Mouse (Mus musculus) gastrocnemius, postnatal 10 days (tissue): Measurements from ENCODE around the gene Stxbp5. TPM values are rescaled to one million over a fixed set of nuclear protein-coding genes. Genes with fewer than 3 reads are reported as not detected.
"Not testable (repeated sequence)": the region's sequence is repeated elsewhere in the genome, so short reads cannot be mapped to it uniquely, and the experiment has no call there.

Experiments used
- DNase-seq: peaks from one replicate; pipeline ENCODE4 v3.0.0; 2021; ENCODE audit warnings: mixed read lengths
- long read RNA-seq, 2 experiments: library from polyadenylated mRNA; stranded (forward); transcript quantifications; one replicate each; pipeline ENCODE4 v2.0.0; 2021
- total RNA-seq, 2 experiments: library from RNA; stranded (reverse); gene quantifications; 2 replicates each; pipeline ENCODE4 v1.2.3; 2021

Gene Stxbp5
- total RNA-seq, result 10 to 100 TPM in 1 of 2 experiments, 1 to 10 TPM in 1; 6.6 to 12.0 TPM
- long read RNA-seq, experiment 1, partial matches to known transcripts, result 1 of 3 reads
- long read RNA-seq, experiment 1, other reads (novel, unspliced or antisense), result 2 of 3 reads
- long read RNA-seq, experiment 2, partial matches to known transcripts, result 0 of 2 reads
- long read RNA-seq, experiment 2, other reads (novel, unspliced or antisense), result 2 of 2 reads

DNA sequence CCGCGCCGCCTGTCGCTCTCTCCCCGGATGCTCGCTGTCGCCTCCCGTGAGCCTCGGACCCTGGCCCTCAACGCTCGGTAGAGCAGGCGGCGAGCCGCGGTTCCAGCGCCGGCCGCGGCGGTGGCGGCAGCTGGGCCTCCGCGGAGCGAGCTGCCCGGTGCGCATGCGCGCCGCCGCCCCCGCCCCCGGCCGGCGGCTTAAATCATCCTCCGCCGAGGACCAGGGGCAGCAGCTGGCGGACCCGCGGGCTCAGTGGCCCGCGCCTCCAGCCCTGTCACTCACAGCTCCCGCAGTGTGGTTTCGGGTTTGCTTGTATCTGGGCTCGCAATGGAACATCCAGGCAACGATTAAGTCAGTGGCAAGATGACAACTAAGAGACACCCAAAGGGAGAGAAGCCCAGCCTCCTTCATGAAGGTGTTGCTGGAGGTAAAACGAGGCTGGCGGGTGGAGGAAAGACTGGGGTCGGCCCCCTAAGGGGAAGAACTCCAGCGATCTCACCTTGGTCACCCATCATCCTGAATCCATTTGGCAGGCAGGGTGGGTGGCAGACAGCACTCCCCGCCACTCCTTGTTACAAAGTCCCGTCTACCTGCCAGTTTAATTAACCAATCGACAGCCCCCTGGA lies at the start of gene Stxbp5:
Gene Stxbp5, minus strand, starts transcription at position 9 of the 626 bp plus-strand sequence.
- peak; percentile 80 for DNase-seq

DNA sequence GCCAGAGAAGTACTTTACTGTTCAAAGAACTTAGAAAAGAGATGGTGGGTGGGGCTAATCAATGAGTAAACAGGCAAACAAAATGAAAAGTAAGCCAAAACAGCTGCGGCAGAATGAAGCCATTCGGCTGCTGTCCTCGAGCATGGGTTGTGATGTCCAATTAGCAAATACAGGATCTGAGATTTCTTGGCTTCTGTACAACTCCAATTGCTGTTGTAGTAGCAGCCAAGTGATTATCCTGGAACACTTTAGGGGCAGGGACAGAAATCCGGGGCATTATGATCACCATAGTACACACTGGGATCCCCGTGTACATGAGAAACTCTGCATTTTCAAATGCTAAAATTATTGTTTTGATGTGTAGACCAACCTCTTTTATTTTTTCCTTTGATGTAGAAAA lies 11.5 kb upstream of the Stxbp5 start:
- no peak for DNase-seq

DNA sequence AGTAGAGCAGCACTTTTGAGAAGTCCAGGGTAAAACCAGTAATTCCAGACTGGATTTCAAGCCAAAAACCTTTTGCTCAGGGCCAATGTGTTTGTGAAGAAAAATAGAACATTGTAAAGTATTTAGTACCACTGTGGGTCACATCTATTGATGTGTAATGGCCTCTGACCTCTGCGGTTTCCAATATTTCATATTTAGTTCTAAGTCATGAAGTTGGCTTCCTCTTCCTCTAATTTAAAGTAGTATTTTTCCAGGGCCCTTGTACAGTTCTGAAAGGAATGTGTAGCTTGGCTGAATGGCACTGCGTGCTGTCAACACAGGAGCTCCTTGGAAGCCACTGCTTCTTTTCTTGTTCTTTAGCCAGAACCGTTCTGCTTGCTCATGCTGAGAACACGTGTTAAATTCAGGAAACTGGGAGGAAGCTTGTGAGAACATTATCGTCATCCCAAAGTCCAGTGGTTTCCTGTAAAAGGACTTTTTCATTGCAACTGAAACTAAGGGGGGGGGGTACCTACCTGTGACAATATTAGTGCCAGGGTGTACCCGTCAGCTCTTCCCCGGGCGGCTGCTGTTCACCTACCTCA lies 7.1 kb upstream of the Stxbp5 start:
- DNase-seq, result no peak

DNA sequence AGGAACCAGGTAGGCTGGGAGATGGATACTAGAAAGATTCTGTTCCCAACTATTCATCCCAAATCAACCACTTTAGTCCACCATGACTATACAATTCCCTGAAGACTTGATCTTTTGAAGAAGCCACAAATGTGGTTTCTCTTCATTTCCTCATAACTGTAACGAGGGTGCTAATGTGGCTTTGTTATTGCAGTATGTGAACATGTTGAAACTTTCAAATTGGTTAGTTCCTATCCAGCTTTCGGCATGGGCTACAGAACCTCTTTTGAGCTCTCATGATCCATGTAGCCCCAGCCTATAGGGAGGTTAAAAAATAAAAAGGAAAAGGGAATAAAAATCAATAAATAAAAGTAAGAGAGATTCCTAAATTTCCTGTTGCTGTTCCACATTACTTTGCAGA lies 6.6 kb upstream of the Stxbp5 start:
- no peak for DNase-seq

DNA sequence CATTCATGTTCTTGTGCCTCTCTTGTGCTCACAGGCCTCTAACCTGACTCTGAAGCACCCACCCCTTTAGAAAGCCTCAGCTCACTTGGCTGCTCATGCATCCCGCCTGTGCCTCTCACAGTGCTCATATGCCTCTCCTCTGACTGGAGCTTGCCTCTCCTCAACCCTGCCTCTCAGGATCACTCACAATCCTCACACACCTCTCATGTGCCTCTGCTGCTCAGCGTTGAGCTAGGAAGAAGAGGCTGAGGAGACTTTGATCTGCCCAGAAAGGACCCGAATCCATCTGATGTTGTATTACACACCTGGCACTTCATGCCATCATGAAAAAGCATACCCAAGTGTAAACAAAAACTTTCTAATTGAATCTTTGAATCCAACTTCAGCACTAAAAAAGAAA lies 5.3 kb upstream of the Stxbp5 start:
- no peak for DNase-seq

DNA sequence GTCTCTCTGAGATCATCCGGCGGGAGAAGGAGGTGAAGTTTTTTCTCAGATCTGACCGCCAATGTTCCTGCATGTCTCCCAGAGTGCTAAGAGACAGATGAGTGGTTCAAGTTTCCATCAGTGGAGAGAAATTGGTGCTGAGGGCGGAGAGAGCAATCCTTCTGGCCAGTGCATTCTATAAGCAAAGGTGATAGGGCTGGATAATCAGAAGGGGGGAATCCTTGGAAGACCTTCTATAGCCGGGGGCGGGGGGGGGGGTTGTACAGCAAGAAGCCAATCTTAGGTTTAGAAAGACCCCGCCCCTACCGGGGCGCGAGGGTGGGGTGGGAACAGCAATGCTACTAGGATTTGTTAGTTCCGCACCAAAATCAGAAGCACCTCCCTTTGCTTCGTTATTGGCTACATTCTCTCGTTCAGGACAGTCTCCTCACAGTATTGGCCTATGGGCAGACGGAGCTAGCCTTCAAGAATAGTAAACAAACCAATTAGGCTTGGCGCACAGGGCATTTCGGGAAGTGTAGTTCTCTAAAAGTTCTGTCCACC lies 889 bp upstream of the Stxbp5 start:
- peak; percentile 44 for DNase-seq

DNA sequence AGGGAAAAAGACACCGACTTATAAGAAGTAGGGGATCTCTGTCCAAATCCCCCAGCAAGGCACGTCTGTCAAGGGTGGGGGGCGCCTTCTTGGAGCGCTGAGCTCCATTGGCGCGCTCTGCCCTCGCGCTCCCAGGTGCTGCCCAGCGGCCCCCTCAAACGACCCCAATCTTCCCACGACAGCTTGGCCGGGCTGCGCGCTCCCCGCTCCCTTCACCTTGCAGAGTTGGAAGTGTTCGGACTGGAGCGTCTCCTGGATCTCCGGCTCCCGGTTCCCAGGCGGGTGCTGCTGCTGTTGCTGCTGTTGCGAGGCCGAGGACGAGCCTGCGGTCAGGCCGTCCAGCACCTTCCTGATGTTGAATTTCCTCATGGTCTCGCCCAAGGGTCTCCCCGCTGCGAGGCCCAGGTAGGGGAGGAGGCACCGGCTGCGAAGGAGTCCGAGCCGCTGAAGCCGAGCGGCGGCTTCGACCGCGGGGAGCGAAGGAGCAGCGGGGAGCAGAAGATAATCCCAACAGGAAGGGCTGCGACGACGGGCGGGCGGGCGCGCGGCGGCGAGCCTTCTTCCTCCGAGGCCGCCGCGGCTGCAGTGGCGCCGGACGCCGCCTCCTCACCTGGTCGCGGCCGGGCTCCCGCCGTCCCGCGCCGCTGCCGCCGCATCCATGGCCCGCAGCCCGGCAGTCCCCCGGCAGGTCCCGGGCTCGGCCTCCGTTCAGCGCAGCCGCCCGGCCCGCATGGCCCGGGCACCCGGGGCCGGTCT lies 386 bp downstream of the Stxbp5 start:
- DNase-seq, result no peak

DNA sequence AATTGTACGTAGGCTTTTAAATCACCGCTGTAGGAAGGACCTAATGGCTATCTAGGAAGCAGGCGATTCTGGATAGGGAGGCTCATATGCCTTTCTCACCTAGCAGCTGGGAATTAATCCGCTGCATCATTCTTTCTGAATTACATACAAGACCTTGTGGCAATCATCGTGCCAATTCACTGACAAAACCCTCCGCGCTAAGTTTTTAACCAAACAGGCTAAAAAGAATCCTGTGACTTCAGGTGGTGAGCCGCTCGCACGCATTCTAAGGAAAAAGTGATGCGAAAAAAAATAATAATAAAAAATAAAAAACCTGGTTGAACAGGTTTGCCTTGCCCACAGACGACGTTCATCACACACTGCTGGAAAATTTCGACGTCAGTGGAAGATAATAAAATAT lies 1.1 kb downstream of the Stxbp5 start:
- DNase-seq, result no peak

DNA sequence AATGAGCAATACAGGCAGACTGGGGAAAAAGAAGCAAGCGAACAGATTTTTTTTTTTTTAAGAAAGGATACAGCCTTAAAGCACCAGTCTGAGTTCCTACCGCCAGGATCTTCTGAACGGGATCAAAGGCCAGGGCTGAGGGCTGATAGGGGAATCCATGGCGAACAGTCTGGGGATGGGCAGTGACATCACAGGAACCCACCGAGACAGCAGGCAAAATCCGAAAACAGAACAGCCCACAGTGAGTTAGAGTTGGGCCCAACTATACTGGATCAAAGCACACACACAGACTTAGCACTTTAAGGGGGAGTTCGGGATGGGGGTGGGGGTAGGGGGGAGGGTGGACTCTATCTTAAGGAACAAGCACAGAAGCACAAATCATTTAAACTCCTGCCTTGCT lies 1.8 kb downstream of the Stxbp5 start:
- no peak for DNase-seq

DNA sequence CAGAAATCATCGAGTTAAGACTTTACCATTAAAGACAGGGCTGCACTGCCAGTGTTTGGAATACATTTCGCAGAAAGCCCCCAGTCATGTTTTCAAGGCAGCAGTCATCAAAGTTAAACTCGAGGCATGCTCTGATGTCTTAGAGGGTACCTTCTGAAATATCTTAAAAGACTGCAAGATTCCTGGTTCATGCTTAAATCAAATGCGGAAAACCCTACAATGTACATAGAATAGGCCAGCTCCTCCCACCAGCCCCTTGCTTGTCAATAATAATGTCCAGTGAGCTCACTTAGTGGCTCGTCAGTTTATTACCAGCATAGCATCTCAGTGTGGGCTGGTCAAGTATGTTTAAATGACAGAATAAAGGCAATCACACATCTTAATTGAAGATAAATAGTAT lies 3.0 kb downstream of the Stxbp5 start:
- no peak for DNase-seq

DNA sequence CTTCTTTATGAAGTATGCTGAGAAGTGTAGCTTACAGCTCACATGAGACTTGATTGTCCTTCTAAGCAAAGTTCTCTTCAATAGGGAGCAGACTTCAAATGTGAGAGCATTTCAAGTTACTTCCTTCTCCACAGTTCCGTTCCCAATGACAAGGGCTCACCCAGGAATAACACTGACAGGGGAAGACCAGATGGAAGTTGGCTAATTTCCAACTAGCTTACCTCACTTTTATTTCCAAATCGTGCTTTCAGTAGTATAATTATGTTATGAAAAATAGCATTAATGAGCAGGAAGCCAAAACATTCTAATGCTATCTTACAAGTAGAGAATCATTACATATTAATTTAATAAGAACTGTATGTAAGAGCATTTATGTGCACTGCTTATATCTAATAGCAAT lies 7.3 kb downstream of the Stxbp5 start:
- no peak for DNase-seq

DNA sequence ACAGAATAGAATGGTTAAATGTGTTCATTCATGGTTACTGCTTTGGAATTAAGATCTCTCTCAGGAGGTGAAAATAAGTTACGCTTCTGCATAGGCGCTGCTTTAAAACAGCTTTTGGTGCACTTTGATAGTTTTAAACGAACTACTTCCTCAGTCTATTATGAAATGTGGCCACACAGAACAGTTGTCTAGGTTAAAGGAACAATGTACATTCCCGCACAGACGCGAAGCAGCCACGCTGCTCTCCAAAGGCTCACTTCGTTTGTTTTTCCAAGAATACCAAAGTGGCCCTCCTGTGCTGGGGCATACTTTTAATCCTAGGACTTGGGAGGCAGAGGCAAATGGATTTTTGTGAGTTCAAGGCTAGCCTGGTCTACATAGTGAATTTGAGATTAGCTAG lies 11.2 kb downstream of the Stxbp5 start:
- no peak for DNase-seq

DNA sequence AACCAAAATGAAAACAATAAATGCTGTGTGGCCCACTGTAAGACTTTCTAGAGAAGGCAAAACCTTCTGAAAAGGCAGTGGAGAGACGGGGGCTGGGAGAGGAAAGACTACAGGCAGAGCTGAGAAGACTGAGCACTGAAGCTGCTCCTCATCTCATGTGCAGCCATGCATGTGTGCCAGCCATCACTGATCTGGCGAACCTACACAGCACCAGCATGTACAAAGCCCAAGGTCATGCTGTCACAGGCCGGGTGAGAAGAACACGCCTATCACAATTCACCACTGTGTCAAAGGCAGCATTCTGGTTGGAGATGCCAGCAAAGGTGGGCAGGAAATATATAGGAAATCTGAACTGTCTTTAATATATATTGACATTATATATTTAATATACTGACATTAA lies 12.2 kb downstream of the Stxbp5 start:
- no peak for DNase-seq

DNA sequence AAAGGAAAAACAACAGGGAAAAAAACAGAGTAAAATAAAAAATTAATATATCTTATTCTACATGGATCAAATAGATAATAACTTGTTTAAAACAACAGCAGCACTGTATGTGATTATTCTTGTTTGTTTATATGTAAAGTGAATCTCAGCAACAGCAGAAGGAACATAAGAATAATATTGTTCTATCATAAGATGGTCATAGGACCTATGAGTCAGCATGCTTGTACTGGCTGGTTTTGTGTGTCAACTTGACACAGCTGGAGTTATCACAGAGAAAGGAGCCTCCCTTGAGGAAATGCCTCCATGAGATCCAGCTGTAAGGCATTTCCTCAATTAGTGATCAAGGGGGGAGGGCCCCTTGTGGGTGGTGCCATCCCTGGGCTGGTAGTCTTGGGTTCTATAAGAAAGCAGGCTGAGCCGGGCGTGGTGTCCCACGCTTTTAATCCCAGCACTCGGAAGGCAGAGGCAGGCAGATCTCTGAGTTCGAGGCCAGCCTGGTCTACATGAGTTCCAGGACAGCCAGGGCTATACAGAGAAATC lies 19.0 kb downstream of the Stxbp5 start:
- not testable (repeated sequence) for DNase-seq

DNA sequence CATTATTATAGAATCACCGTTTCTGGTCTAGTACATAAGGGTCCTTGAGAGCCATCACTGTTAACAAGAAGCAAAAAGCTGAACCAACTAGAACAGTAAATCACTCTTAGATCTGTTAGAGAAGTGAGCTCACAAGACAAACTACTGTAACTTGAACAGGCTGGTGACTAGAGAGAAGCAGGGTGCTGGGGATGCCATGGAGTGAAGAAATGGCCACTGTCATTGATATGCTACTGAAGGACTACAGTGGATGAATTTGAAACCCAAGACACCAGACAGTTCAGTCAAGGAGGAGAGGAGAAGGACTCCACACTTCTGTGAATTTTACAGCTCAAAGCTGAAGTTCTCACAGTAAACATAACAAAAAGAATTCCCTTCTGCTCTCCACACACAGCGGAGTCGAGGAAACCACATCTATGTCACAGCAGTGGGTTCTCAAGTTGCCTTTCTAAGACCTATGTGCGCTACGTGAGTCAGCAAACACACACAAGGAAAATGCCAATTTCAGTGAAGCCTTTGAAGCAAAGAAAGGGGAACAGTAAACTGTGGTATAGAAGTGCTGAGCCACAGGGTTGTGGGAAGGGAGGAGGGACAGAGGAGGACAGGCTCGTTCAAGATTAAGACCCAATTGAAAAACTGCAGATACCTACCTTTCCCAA lies 20.7 kb downstream of the Stxbp5 start:
- no peak for DNase-seq

DNA sequence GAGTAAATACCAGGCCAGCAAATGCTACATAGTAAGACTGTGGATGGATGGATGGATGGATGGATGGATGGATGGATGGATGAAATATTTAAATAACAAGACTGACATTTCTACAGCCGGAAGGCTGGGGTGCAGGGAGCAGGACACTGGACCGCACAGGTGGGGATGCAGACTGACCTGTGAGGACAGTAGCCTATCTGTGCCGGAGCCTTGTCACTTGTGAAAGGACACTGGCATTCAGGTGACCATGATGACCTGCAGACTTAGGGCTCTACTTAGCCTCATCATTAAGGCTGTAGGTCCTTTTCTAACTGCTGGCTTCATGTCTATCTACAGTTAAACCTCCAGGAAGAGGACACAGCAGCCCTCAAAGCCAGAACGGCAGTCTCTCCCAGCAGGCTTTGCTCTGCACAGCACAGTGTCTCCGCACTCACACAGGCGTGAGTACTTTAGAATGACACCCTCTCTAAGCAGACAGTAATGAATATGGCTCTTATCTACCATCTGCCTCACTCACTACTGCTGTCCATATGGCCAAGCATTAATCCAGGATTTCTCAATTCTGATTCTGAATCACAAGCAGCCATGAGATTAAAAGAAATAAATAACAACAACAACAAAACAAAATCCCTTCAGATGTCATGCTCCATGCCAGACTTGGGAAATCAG lies 21.9 kb downstream of the Stxbp5 start:
- no peak for DNase-seq

DNA sequence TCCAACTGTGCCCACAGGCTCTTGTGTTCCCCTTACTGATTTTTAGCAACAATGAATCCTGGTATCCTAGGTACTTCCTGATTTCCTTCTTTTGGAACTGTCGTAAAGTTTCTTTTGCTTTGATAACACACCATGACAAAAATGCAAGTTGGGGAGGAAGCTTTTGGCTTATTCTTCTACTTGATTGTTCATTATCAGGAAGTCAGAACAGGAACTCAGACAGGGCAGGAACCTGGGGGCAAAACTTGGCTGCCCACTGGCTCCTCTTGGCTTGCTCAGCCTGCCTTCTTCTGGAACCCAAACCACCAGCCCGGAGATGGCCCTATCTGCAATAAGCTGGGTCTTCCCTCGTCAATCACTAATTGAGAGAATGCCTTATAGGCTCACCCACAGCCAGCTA lies 25.0 kb downstream of the Stxbp5 start:
- DNase-seq, result no peak

DNA sequence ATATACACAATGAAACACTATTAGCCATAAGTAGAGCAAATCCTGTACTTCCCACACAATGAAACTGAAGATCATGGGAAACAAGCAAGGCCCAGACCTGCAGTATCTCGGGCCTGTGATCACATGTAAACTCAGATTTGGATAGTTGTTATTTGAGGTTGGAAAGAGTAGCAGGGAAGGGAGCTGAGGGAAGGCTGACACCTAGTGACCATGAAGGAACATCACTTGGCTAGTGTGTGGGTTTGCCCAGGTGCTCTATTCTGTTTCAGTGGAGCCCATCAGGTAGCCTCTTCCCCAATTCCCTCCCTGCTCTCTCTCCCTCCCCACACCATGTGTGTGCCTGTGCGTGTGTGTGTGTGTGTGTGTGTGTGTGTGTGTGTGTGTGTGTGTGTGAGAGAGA lies 28.7 kb downstream of the Stxbp5 start:
- DNase-seq, result no peak

DNA sequence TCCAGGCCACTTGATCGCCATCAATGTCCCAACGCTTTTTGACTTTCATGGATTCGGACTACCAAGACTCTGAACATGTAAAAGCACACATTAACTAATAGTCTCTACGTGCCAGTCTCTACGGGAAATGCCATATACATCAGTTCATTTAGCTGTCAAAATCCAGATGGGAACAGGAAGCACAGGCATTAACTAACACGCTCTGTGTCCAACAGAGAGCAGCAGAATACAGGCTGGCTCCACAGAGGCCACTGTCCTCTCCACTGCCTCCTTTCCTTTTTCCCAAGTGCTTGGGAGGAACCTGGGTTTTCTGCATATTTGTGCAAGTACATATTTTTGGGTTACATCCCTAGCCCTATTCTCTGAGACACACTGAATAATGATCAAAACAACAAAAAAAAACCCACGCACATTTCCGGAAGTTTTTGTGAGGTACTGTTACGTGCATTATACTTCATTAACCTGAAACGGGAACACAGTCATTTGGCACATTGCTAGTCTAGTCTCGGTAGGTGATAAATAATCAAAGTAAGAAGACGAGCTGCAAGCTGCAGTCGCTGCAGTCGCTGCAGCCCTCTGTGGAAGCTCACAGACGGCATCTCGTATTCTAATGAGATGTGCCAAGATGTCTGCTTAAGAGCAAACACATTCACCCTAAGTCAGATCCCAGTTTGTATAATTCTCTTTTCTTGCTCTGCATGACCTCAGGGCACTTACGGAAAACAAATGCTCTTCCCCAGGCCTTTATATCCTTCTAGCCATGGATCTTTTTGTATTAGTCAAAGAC lies 33.9 kb downstream of the Stxbp5 start:
- no peak for DNase-seq

DNA sequence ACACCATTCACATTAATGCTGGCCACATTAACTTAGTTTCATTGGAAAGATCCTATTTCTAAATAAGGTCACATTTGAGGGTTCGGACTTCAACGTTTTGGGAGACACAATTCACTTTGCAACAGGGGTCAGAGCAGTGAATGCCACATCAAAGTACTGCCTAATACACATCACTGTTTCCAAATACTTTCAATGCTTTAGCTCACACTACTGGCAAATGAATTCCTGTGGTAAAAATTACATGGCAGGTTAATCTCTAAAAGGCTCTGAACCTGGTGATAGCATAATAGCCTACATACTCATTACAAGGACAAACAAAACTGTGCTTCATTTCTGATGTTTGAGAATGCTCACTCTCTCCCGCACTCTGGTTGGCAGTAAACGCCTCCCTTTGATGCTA lies 40.9 kb downstream of the Stxbp5 start:
- DNase-seq, result no peak

DNA sequence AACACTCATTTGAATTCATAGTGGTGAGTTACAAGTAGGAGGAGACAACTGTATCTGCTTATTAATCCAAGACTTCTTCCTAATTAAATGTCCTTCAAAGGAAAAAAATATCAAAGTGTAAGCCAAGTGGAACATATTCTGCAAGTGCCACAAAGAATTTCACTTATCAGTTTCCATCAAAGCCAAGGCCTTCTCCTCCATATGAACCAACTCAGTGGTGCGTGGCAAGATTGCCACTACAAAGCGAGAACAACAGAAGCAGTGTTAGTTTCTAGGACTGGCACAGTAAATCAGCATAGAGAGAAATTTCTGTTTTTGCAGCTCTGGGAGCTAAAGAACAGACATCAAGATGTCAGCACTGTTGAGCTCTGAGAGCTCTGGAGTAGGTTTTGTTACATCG lies 41.4 kb downstream of the Stxbp5 start:
- DNase-seq, result no peak
